Mouse (Mus musculus) heart, adult 2 months (tissue): ENCODE measurements at regions not wholly inside any gene's neighbourhood (a gene's known extent, or its start where the extent isn't known, plus 50 kb on each side); places are given as distances from the start of the nearest gene placed in this dataset.

Source experiments
- CTCF ChIP-seq: fragments of 200-600 bp; IDR thresholded peaks from 2 replicates; pipeline ENCODE4 v1.8.1; 2022; ENCODE audit warnings: antibody characterized with exemption, mild to moderate bottlenecking, moderate library complexity
- POLR2A ChIP-seq: fragments of 200-500 bp; IDR thresholded peaks from 2 replicates; pipeline ENCODE4 v1.6.1; 2011; ENCODE audit warnings: mild to moderate bottlenecking, low read depth, low read length, control low read depth; ENCODE audit not compliant: insufficient read depth

DNA sequence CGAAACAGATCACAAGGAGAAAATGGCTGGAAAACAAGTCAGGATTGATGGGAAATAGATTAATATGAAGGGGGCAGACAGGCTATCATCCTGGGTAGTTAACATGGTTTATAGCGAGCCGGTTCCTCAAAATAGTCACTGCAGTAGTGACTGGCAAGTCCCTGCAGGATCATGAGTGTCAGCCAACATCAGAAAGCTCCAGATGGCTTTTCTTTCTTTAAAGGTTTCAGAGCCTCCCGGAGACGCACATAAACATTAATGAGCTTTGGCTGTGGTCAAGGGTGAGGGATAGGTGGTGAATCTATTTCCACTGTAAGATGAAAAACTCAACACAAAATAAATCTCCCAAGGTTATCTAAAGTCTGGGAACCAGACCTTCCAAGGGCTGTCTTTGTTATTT is 104.2 kb upstream of the Thumpd2 start:
- TF ChIP-seq CTCF (no peak), POLR2A (no peak)
